Mouse (Mus musculus) heart, adult 11 months (tissue): ENCODE data around the gene Mmp21.
A peak's percentile ranks its signal among the peaks of the same experiment; 100 is the strongest.
"Not testable (repeated sequence)": the region's sequence is repeated elsewhere in the genome, so short reads cannot be mapped to it uniquely, and the experiment has no call there.

Experiments used
- DNase-seq: peaks from one replicate; pipeline ENCODE4 v3.0.0; 2022

Mmp21 gene

DNA sequence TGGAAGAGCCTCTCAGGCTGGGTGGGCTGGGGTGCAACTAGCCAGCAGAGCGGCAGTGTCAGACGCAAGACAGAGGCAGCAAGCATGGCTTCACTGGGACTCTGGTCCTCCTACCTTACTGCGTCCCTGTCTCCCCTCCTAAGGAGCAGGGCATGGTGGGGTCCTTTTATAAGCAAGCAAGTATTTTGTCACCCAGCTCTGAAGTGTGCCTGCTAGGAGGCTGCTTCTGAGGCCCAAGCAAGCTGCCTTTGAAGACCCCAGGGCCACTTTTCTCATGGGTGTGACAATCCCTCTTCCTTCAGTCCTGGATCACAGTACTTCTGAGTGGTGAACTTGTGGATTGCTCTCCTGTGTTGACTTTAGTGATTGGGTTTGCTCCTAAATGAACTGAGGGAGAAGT, at the start of gene Mmp21:
Mmp21 (minus strand) TSS at position 101 of the 400 bp plus-strand sequence.
- DNase-seq: no peak

DNA sequence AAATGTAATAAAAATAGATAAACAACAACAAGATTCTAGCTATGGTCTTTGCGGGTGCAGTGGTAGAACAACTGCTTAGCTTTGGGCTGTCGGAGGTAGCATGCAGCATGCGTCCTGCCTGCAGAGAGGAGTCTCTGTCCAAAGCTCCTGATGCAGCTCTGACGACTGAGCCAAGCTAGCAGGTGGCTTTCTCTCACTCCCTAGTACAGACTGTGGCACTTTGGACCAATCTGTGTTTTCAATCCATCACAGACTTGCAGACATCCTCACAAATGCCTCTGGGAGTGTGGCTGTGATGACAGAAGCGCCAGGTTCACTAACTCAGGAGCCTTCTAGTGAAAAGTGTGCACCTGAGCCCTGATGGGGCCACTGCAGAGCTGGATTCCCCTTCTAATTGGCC, 49.5 kb upstream of the Mmp21 start:
- no peak for DNase-seq

DNA sequence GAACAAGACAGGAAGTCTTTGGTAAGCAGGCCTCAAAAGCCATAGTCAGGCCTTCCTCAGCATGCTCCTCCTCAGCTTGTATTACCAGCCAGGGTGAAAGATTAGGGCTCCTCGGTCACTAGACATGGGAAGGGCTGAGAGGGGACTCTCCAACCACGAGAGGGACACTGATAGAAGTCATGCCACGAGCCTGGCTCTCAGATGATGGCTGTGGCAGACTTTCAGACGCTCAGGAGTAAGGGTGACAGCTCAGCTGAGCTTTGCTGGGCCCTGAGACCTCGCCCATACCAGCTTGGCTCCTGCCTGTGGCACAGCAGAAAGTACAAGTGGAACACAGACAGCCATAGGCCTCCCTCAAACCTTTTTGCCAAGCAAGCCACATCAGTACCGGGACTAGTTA, 47.2 kb upstream of the Mmp21 start:
- DNase-seq: peak; percentile 95

DNA sequence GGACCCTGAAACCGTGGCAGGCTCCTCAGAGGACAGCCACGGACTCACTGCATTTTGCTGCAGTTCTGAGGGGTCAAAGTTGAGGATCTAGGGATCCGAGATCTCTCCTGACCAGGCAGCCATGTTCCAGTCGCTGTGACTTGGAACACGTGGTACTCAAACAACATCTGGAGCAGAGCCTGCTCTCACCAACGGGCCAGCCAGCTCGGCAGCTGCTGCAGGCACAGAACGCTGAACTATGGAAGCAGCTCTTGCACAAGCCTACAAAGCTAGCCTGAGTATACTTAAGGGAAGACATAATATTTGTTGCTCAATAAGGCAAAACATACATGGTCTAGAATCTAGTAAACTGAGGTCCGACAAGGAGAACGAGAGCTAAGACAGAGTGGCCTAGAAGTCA, 45.7 kb upstream of the Mmp21 start:
- peak; percentile 95 for DNase-seq

DNA sequence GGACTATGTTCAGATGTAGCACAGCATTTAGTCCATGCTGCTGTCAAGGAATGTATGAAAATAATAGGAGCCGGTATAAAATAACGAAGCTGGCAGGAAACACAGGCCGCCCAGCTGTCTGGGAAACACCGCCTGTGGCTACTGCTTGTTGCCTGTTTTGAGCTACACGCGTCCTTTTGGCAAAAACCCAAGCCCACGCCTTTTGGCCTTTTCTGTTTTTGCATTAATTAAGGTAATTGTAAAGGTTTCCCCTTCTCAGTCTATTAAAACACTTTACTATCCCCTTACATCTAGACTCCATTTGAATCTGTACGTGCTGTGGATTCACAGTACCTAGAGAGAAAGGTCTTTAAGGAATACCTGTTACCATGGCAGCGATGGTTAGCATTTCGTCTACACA, 45.0 kb upstream of the Mmp21 start:
- no peak for DNase-seq

DNA sequence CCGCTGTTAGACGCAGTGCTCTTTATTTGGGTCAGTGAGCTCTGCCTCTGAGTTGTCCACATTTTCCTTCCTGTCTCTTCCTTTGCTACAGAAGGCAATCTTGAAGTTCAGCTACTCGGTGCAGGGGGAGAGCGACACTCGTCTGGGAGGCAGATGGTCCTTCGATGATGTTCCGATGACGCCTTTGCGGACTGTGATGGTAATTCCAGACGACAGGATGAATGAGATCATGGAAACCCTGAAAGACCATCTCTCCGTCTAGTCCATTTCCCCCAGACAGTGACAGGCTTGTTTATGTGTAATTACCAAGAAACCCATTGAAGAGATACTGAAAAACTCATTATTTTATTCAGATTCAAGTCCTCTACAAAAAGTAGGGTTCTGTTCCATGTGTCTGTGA, 40.8 kb upstream of the Mmp21 start:
- no peak for DNase-seq

DNA sequence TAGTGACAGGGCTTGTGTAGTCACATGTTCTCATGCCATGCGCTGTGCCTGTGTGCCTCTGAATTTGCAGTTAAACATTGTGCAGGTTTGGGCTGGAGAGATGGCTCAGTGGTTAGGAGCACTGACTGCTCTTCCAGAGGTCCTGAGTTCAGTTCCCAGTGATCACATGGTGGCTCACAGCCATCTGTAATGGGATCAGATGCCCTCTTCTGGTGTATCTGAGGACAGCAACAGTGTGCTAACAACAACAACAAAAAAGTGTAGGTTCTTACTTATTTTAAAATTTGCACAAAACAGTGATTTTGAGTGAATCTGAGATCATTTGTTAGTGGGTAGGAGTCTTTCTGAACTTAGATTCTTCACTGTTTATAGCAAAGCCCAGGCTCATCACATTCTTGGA, 38.7 kb upstream of the Mmp21 start:
- no peak for DNase-seq

DNA sequence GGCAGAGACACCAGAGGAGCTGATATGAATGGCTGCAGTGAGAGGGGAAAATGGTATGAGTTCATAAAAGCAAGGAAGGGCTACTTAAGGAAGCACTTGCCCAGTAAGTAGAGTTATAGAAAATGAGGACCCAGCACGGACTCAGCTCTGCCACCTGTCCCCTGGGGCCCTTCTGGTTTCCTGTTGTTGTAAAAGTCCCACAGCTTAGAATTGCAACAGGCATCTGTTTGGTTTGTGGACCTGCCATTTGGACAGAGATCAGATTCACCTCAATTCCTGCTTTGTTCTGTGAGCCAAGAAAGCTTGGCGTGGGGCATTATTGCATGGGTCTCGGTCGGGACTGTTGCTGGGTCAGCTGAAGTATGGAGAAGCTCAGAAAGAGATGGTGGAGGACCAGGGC, 35.5 kb upstream of the Mmp21 start:
- no peak for DNase-seq

DNA sequence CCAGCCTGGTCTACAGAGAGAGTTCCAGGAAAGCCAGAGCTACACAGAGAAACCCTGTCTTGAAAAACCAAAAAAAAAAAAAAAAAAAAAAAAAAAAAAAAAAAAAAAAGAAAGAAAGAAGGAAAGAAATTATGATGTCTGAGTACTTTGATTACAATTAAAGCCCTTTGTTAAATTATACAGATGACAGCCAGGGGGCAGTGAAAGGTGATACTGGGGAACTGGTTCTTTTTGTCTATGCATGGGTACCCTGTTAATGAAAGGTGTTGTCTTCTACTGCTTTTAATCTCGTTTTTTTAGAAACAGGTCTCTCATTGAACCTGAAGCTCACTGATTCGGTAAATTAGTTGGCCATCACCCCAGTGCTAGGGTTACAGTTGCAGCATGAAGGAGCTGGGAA, 27.4 kb upstream of the Mmp21 start:
- no peak for DNase-seq

DNA sequence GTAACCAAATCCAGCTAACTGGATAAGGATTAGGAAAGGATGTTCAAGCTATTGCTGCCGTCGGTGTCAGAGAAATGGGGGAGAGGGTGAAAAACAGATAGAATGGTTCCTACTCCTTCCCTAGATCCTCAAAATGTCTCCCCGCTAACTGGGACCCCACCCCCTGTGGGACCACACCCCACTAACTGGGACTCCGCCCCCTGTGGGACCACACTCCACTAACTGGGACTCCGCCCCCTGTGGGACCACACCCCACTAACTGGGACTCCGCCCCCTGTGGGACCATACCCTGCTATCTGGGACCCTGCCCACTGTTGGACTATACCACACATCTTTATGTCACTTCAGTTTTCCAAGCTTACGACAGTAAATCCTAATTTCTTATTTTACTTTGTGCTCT, 24.0 kb upstream of the Mmp21 start:
- no peak for DNase-seq

DNA sequence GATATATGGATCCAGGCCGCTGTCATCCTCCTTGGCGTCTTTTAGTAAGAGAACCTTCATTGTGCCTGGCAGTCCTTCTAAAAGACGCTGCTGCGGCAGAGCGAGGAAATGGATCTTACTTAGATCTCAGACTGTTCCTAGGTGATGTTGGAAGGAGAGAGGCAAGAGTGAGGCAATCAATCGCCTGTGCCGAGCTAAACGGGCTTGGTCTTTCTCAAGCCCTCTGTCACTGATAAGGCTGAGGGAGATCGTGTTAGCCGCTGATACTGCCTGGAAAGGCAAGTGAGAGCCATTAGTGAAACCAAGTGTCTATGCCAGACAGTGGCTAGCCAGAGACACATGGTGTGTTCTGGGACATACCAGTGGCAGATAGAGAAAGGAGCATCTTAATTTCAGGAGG, 22.5 kb upstream of the Mmp21 start:
- DNase-seq: no peak

DNA sequence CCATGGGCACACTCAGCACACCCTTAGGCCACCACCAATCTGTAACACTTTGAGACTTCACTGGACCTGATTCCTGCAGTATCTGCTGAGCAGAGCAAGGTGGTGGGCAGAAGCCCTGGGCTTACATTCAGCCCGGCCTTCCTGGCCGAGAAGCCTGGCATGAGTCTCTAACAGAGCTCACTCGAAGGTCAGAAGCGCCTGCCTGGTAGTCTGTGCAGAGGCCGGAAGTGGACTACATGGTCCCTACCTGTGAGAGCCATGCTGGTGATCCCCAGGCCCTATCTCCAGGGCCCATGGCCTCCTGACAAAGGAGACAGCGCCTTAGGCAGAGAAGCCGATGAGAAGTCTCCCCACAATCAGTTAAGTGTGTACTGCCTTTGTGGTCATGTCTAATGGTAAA, 21.5 kb upstream of the Mmp21 start:
- no peak for DNase-seq

DNA sequence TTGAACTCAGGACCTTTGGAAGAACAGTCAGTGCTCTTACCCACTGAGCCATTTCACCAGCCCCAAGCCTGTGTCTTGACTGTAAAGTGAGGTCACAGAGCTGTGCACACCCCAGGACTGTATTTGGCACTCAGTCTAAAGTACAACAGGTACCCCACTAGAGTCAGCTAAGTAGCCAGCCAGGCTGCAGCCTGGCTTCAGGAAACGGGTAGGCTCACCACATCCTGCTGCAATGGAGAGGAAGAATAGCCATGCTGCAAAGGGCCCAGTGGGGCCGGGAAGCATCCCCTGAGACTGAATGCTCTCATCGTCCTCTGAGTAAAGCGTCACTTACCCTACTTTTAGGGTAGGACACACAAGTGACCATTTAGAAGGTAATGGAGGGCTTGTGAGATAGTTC, 20.0 kb upstream of the Mmp21 start:
- DNase-seq: no peak

DNA sequence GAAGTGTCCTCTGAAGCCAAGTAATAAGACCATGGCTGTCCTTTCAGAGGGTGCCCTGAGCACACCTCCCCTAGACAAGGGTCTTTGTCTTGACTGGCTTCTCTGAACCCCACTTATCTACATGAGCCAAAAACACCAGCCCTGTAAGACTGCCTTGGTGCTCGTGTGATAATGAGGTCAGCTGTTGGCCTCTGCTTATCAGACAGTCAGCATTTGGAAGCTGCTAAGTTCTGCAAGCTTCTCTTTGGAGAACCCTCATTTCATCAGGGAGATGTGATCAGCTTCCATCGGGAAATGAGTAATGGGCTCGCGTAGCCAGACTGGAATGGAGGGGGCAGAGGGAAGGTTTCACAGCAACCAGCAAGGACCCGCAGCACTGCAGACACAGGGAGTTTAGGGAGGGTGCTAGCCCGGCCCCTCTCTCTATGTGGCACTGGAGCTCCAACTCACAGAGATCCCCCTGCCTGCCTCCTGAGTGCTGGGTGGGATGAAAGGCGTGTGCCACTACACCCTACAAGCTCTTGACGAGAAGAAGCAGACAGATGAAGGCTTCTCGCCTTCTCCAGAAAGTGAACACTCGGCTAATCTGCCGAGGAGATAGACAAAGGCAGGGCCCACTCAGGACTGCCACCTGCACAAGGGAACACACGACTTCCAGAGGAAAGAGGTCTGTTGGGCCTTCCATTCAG, 18.3 kb upstream of the Mmp21 start:
- DNase-seq: no peak

DNA sequence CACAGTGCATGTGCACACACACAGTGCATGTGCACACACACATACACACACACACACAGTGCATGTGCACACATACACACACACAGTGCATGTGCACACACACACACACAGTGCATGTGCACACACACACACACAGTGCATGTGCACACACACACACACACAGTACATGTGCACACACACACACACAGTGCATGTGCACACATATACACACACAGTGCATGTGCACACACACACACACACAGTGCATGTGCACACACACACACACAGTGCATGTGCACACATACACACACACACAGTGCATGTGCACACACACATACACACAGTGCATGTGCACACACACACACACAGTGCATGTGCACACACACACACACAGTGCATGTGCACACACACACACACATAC, 5.8 kb upstream of the Mmp21 start:
- not testable (repeated sequence) for DNase-seq

DNA sequence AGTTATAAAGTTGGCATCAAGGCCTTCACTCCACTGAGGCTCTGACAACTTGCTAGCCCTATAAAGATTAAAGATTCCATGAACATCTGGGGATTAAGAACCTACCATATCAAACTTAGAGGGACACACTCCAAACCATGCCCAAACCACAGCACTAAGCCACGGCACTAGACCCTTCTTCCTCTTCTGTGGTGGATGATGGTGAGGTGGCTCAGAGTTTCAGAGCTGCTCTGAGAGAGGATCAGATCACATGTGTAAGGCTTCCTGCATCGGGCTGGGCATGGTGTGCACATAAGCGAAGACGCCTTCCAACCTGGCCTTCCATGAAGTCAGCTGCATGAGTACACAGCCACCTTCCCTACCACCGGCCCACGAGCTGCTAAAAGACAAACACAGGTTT, 4.8 kb upstream of the Mmp21 start:
- no peak for DNase-seq

DNA sequence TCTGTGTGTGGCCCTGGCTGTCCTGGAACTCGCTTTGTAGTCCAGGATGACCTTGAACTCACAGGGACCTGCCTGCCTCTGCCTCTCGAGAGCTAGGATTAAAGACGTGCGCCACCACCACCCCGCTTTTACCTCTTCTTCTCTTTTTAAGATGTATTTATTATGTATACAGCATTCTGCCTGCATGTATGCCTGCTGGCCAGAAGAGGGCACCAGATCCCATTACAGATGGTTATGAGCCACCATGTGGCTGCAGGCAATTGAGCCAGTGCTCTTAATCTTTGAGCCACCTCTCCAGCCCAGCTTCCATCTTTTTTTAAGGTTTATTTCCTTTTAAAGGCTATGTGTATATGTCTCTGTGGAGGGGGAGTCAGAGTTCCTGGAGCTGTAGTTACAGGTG, 4.2 kb upstream of the Mmp21 start:
- no peak for DNase-seq

DNA sequence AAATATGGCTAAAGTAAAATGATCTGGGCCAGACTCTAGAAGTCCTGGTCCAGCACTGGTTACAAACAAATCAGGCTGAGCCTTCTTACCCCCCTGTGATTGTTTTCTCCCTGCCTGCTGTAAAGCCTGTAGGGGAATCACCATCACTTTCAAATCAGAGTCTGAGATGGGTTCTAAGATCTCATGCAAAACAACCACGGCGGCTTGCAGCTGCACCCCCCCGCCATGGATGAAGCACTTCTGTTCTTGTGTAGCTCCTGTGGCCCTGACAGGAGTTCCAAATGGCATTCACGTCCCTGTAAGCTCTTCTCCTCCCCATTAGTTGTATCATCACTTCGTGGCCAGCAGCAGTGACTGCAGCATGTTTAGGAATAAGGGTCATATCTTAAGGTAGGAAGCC, 3.8 kb upstream of the Mmp21 start:
- no peak for DNase-seq

DNA sequence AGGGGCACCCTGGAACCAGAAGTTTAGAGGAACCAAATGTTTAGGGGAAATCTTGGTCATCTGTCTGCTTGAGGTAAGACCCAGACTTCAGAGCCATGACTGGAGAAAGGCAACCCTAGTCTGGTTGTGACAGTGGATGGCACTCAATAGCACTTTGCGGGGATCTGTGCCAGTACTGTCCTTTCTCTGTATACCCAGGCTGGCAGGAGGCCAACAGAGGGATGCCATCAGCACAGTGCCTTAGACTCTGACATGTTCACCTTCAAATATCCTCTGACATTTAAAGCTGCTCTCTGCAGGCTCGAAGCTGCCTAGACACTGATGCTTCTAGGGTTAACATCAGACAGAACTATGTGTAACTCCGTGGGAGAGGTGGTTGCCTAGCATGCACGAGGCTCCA, 422 bp downstream of the Mmp21 start:
- no peak for DNase-seq

DNA sequence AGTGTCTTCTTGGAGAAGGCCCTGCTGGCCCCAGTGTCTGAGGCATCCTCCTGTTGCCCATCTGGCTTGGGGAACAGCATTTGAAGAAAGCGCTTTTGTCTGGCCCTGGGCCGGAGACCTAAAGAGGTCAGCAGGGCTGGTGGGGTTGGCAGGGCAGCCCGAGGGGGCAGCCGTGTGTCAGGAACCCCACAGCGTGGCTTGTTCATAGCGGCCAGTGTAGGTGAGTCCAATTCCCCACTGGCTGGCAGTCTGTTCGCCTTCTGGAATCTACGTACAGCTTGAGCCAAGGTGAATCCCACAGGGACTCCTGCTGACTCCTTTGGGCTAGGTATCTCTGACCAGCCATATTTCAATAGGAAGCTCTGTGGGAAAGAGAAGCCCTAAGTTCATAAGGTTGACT, 1.1 kb downstream of the Mmp21 start:
- no peak for DNase-seq

DNA sequence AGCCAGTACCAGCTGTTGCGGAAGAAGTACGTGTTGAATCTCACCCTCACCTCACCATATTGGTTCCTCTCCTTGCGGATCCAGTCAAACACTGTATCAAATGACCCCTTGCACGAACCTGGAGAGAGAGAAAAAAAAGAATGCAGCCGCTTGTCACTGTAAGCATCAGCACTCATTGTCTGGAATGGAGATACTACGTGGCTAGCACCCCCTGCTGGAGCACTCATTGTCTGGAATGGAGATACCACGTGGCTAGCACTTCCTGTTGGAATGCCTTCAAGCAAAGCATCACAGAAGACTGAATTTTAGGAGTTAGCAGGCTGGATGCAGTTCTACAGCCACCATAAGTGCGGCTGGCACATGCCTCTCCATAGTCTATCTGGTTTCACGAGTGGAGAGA, 3.9 kb downstream of the Mmp21 start:
- no peak for DNase-seq

DNA sequence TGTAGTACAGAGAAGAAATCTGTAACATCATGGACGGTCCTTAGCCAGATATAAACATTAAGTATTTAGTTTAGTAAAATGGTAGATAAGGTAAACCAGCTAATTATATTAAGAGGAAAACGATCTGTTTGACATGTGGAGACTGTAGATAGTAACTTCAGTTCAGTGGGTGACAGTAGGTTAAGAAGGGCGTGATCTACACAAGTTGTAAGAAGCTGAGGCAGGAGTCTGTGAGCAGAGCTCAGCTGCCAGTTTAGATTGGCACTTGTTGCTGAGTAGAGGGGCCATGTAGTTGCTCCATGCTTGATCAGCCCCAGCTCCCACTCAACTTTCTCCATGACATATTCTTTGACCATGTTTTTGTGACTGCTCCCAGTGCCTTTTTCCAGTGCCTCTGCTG, 9.0 kb downstream of the Mmp21 start:
- no peak for DNase-seq

DNA sequence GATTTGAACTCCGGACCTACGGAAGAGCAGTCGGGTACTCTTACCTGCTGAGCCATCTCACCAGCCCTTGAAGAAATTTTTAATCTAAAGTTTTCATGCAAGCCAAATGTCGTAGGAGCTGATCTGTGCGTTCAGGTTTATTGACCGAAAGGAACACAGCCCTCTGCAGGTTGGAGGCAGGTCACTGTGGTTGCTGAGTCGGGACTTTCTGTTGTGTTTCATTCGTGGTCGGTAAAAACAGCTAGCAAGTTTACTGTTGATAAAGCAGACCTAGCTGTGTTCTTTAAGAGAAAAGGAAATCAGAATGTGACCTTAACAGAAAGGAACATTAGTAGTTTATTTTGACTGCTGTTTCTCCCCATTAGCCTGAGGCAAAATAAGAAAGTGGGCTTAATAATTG, 9.9 kb downstream of the Mmp21 start:
- DNase-seq: no peak

DNA sequence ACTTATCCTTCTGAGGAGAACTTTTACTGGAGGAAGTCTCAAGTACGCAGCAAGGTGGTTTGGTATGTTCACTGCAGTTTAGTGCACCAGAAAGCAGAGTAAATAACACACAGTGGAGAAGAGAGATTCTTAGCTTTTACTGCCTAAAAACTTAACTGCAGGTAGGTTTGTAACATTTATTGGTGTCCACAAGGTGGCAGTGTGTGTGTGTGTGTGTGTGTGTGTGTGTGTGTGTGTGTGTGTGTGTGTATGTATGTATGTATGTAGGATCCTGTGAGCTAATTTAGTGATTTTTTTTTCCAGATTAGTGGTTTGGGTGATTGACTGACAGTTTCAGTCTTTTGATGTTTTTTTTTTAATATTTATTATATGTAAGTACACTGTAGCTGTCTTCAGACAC, 10.8 kb downstream of the Mmp21 start:
- no peak for DNase-seq

DNA sequence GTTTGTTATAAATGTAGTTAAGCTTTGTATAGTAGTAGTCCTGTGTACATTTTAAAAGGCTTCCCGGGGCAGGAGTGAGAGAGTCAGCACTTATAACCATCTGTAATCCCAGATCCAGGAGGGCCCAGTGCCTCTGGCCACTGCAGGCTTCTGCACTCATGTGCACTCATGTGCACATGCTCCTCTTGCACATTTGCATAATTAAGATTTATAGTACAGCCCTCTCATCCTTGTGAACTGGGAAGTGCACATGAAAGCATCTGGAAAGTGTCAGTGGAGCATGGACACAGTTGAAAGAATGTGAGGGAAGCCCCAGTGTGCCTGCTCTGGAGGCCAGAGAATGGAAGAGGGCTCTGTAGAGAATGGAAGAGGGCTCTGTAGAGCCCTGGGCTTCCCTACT, 17.4 kb downstream of the Mmp21 start:
- no peak for DNase-seq

DNA sequence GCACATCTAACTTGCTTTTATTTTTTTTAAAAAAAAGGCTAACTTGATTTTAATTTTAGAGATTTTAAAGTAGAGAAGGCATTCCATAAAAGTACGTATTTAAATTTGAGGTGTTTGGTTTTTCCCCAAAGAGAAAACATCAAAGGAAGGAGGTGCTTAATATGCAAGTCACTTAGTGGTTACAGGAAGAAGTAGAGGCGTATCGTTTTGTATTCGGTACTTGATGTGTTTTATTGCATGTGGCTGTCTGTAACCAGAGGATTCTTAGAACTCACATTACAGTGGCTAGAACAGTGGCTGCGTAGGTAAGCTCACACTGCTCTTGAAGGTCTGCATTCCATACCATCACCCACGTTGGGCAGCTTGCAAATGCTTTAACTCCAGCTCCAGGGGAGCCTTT, 34.1 kb downstream of the Mmp21 start:
- DNase-seq: no peak
